Mouse (Mus musculus): ENCODE data around the gene Cfap73.
A peak's percentile ranks its signal among the peaks of the same experiment; 100 is the strongest.

Gene Cfap73

DNA sequence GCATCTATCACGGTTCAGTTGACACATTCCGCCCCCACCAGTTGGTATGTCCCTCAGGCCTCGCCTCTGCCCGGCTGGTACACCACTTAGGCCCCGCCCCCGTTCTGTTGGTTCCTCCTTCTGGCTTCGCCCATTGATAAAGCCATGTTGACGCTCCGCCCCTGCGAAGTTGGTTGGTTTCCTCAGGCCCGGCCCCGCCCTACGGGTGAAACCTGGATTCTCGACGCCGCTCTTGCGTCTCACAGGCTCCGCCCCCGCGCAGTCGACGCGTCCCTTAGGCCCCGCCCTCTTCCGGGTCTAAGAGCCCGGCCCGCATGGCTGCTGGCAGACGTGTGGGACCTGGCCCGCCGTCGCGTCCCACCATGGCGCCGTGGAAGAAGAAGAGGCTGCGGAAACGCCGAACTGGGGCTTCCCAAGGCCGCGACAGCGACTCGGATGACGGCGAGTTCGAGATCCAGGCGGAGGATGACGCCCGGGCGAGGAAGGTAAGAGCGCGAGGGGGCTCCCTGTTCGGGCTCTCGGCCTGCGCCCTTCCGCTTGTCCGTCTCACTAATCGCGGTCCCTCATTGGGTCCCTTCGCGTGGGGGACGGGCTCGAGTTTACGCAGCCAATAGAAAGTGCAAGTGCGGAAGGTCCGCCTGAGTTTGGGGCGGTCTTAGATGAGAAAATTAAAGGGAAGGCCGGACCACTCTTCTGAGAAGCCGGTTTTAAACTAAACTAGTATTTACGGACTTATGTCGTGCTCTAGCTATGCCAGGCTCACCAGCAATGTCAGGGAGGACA, 21.0 kb downstream of the Cfap73 start:
- no peaks in the 10 kb centered on the region for H3K9me3 ChIP-seq (ENCODE audit: low read length)
- H3K36me3 ChIP-seq (ENCODE audit: insufficient read depth, low read length) = peaks cover 65% of the 10 kb centered on the region
- TF ChIP-seq NANOG (IDR thresholded peaks at IDR 0.05; ENCODE audit: borderline replicate concordance, low read length) (no peak), POU5F1 (IDR thresholded peaks at IDR 0.05; ENCODE audit: borderline replicate concordance, low read length) (no peak), CTCF (conservative IDR thresholded peaks at IDR 0.05; ENCODE audit: low read length) (no peak)
- H3K27me3 ChIP-seq (ENCODE audit: insufficient read depth, low read length) = no peaks in the 10 kb centered on the region
- peaks cover 80% of the 10 kb centered on the region for H3K4me1 ChIP-seq (replicated peaks; ENCODE audit: low read depth, low read length)
- peak overlapping the region; percentile 97 for H3K4me3 ChIP-seq (replicated peaks; ENCODE audit: low read length)

DNA sequence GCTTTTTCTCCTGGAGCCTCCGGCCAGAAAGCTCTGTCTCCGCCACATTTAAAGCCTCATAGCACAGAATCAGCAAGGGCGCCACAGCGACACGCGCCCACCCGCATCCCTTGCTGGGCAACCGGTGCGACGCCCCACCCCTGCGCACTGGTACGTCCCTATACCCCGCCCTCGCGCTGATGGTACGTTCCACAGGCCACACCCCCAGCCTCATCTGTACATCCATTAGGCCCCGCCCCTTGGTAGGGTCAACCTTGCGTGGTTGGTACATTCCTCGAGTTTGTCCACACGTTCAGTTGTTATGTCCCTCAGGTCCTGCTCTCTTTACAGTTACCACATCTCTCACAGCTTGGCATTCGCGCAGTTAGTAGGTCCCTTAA, 21.6 kb downstream of the Cfap73 start, which contains the start of the genes Rita1 and Ddx54:
Gene Rita1, minus strand, starts transcription at position 148 of the 380 bp plus-strand sequence.
Gene Ddx54, plus strand, starts transcription at position 298 of the 380 bp plus-strand sequence.
- no peaks in the 10 kb centered on the region for H3K27me3 ChIP-seq (ENCODE audit: insufficient read depth, low read length)
- TF ChIP-seq POU5F1 (IDR thresholded peaks at IDR 0.05; ENCODE audit: borderline replicate concordance, low read length) (no peak), NANOG (IDR thresholded peaks at IDR 0.05; ENCODE audit: borderline replicate concordance, low read length) (no peak), CTCF (conservative IDR thresholded peaks at IDR 0.05; ENCODE audit: low read length) (no peak)
- peaks cover 61% of the 10 kb centered on the region for H3K36me3 ChIP-seq (ENCODE audit: insufficient read depth, low read length)
- H3K9me3 ChIP-seq (ENCODE audit: low read length) = no peaks in the 10 kb centered on the region
- H3K4me1 ChIP-seq (replicated peaks; ENCODE audit: low read depth, low read length) = peaks cover 80% of the 10 kb centered on the region
- H3K4me3 ChIP-seq (replicated peaks; ENCODE audit: low read length) = peak within 1 kb of the TSS; percentile 97

DNA sequence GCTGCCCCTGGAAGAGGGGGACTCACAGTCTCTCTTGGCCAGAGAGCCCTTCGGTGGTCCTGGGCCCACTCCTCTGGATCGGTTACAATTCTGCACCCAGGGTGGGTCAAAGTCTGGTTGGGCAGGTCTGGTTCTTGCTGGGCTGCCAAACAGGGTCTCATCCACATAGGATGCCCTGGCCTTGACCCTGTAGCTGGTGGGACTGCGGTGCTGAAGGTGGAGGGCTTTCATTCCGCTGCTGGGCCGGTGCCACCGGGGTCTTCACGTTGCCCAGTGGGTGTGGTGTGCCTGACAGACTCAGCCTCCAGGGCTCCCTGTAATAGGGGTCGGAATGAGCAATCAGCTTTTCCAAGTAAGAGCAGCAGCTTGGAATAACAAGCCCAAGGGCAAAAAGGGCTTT, 22.6 kb downstream of the Cfap73 start:
- H3K4me1 ChIP-seq (replicated peaks; ENCODE audit: low read depth, low read length) = peaks cover 79% of the 10 kb centered on the region
- H3K27me3 ChIP-seq (ENCODE audit: insufficient read depth, low read length) = no peaks in the 10 kb centered on the region
- H3K4me3 ChIP-seq (replicated peaks; ENCODE audit: low read length) = peak overlapping the region; percentile 97
- TF ChIP-seq NANOG (IDR thresholded peaks at IDR 0.05; ENCODE audit: borderline replicate concordance, low read length) = no peak
- TF ChIP-seq CTCF (conservative IDR thresholded peaks at IDR 0.05; ENCODE audit: low read length) = no peak
- no peak for TF ChIP-seq POU5F1 (IDR thresholded peaks at IDR 0.05; ENCODE audit: borderline replicate concordance, low read length)
- H3K9me3 ChIP-seq (ENCODE audit: low read length) = no peaks in the 10 kb centered on the region
- peaks cover 51% of the 10 kb centered on the region for H3K36me3 ChIP-seq (ENCODE audit: insufficient read depth, low read length)

DNA sequence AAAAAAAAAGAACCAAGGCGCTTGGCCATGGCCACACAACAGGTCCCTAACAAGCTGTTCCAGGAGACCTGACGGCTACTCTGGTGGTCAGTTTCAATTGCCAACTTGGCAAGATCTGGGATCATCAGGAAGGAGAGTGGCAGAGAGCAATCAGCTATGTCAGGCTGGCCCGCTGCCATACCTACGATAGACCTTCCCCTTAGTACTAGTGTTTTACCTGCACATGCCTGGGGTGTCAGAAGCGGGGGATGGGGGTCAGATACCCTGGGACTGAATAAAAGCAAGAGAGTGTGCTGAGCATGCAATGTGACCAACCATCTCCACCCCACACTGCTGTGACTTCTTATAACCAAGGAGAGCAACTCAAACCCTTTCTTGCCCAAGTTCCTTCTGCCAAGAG, 23.1 kb downstream of the Cfap73 start:
- Histone ChIP-seq H3K27me3 (ENCODE audit: insufficient read depth, low read length) (no peaks in the 10 kb centered on the region), H3K4me3 (replicated peaks; ENCODE audit: low read length) (peak overlapping the region; percentile 97), H3K4me1 (replicated peaks; ENCODE audit: low read depth, low read length) (peaks cover 80% of the 10 kb centered on the region), H3K9me3 (ENCODE audit: low read length) (no peaks in the 10 kb centered on the region), H3K36me3 (ENCODE audit: insufficient read depth, low read length) (peaks cover 46% of the 10 kb centered on the region)
- TF ChIP-seq NANOG (IDR thresholded peaks at IDR 0.05; ENCODE audit: borderline replicate concordance, low read length) (no peak), POU5F1 (IDR thresholded peaks at IDR 0.05; ENCODE audit: borderline replicate concordance, low read length) (no peak)

DNA sequence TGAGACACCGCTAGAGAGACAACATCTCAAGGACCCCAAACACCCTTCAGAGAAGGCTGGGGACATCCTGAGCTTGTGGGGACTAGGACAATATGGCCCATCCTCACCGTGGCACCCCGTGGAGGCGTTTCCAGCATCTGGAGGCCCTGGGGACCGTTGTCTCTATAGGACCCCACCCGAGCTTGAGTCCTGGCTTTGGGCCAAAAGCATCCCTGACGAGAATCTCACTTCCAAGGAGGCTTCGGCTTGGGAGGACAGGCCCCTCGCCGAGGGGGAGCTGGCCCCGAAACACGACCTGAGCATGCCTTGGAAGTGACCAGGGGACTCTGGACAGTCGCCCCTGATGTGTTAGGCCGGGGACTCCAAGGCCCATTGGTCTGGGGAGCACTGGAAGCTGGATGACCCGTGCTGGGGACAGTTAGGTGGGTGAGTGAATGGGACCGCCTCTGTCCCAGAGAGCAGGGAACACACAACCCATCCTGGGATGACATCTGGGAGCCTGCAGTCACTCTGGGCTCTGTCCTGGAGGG, 24.7 kb downstream of the Cfap73 start:
- Histone ChIP-seq H3K9me3 (ENCODE audit: low read length) (no peaks in the 10 kb centered on the region), H3K36me3 (ENCODE audit: insufficient read depth, low read length) (peaks cover 35% of the 10 kb centered on the region), H3K27me3 (ENCODE audit: insufficient read depth, low read length) (no peaks in the 10 kb centered on the region), H3K4me3 (replicated peaks; ENCODE audit: low read length) (peak overlapping the region; percentile 13; the same call in 1 of the 2 replicates), H3K4me1 (replicated peaks; ENCODE audit: low read depth, low read length) (peaks cover 72% of the 10 kb centered on the region)
- TF ChIP-seq NANOG (IDR thresholded peaks at IDR 0.05; ENCODE audit: borderline replicate concordance, low read length) (no peak), CTCF (conservative IDR thresholded peaks at IDR 0.05; ENCODE audit: low read length) (no peak), POU5F1 (IDR thresholded peaks at IDR 0.05; ENCODE audit: borderline replicate concordance, low read length) (no peak)

DNA sequence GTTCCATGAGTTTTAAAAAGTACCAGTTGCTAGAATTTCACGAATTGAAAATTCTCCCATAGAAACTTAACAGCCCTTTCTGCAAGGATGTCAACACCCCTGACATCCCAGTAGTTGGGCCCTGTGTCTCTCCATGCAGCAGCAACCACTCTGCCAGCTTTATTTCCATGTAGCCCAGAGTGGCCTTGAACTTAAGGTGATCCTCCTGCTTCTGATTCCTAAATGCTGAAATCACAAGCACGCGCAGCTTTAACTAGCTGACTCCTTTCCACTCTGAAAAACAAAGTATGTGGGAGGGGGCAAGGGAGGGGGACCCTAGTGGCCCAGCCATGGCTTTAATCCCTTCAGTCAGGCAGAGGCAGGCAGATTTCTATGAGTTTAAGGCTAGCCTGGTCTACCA, 26.7 kb downstream of the Cfap73 start:
- no peak overlapping the region for H3K4me3 ChIP-seq (replicated peaks; ENCODE audit: low read length)
- H3K36me3 ChIP-seq (ENCODE audit: insufficient read depth, low read length) = peaks cover 38% of the 10 kb centered on the region
- TF ChIP-seq POU5F1 (IDR thresholded peaks at IDR 0.05; ENCODE audit: borderline replicate concordance, low read length) (no peak), NANOG (IDR thresholded peaks at IDR 0.05; ENCODE audit: borderline replicate concordance, low read length) (no peak), CTCF (conservative IDR thresholded peaks at IDR 0.05; ENCODE audit: low read length) (no peak)
- no peaks in the 10 kb centered on the region for H3K9me3 ChIP-seq (ENCODE audit: low read length)
- H3K27me3 ChIP-seq (ENCODE audit: insufficient read depth, low read length) = no peaks in the 10 kb centered on the region
- peaks cover 76% of the 10 kb centered on the region for H3K4me1 ChIP-seq (replicated peaks; ENCODE audit: low read depth, low read length)

DNA sequence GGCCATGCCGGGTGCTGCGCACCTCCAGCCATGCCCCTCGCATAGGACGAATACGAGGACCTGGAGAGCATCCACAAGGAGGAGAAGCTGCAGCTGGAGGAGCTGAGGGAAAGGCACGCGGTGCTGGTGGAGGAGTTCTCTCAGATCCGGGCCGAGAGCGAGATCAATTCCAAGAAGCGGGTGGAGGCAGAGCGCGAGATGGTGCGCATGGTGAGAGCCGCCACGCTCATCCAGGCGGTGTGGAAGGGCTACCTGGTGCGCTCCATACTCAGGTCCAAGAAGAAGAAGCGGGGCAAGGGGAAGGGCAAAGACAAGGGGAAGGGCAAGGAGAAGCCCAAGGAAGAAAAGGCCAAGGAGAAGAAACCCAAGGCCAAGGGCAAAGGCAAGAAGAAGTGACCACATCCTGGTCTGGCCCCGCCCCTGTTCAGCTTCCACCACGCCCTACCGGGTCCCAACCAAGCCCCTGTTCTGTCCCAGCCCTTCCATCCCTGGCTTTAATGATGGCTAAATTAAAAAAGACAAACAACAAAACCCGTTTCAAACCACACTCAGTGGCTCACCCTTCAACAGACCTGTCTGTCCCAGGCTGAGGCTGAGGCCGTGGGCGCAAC, 27.3 kb downstream of the Cfap73 start:
- TF ChIP-seq NANOG (IDR thresholded peaks at IDR 0.05; ENCODE audit: borderline replicate concordance, low read length) = no peak
- TF ChIP-seq POU5F1 (IDR thresholded peaks at IDR 0.05; ENCODE audit: borderline replicate concordance, low read length) = no peak
- TF ChIP-seq CTCF (conservative IDR thresholded peaks at IDR 0.05; ENCODE audit: low read length) = no peak

DNA sequence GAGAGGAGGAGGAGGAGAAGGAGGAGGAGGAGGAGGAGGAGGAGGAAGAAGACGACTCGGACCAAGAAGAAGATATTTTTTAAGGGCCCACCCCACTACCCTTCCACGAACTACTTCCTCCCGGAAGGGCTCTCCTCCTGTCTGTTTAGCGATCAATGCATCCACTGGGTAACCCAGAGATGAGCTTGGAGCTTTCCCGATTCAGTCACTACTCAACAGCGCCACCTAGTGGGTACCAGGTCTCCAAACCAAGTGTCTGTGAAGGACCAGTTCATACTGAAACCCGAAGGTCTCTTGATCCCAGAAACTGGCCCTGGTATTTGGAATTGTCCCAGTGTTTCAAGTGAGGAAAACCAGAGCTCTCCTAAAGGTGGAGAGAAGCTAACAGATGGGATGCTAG, 28.3 kb downstream of the Cfap73 start:
- TF ChIP-seq POU5F1 (IDR thresholded peaks at IDR 0.05; ENCODE audit: borderline replicate concordance, low read length) = no peak
- no peak for TF ChIP-seq NANOG (IDR thresholded peaks at IDR 0.05; ENCODE audit: borderline replicate concordance, low read length)
- peak; percentile 82 for TF ChIP-seq CTCF (conservative IDR thresholded peaks at IDR 0.05; ENCODE audit: low read length)
- H3K4me3 ChIP-seq (replicated peaks; ENCODE audit: low read length) = peak overlapping the region; percentile 74
- peaks cover 78% of the 10 kb centered on the region for H3K4me1 ChIP-seq (replicated peaks; ENCODE audit: low read depth, low read length)
- no peaks in the 10 kb centered on the region for H3K9me3 ChIP-seq (ENCODE audit: low read length)
- no peaks in the 10 kb centered on the region for H3K27me3 ChIP-seq (ENCODE audit: insufficient read depth, low read length)
- H3K36me3 ChIP-seq (ENCODE audit: insufficient read depth, low read length) = peaks cover 35% of the 10 kb centered on the region

More for the DNA sequence above, 27.3 kb downstream of the Cfap73 start:
- Histone ChIP-seq H3K4me3 (replicated peaks; ENCODE audit: low read length) (peak overlapping the region; percentile 74), H3K36me3 (ENCODE audit: insufficient read depth, low read length) (peaks cover 42% of the 10 kb centered on the region), H3K4me1 (replicated peaks; ENCODE audit: low read depth, low read length) (peaks cover 77% of the 10 kb centered on the region), H3K27me3 (ENCODE audit: insufficient read depth, low read length) (no peaks in the 10 kb centered on the region), H3K9me3 (ENCODE audit: low read length) (no peaks in the 10 kb centered on the region)

Measured in E14TG2a.4 (cell line).